Mouse (Mus musculus): ENCODE measurements around the gene Synj1.

DNA sequence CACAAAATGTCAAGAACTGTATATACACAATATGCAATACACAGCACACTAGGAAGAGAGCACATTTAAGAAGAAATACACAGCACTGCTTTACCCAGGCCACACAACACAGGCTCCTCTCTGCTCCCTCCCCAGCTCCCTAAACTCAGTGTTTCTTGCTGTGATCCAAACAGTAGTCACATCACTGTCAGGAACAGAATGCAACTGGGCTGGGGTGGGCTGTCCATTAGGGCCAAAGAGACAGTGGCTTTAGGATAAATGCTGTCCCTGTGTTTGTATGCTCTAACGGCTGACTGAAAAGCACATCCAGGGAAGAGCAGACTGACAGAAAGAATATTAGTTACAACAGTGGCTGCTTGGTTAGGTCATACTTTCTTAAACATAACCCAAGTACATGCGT, 18.8 kb upstream of the Synj1 start:
- TF ChIP-seq USF1 (IDR thresholded peaks at IDR 0.05; ENCODE audit: low read depth) (no peak), CTCF (IDR thresholded peaks at IDR 0.05; ENCODE audit: control insufficient read depth, insufficient read depth, insufficient read length) (no peak), CEBPB (IDR thresholded peaks at IDR 0.05; ENCODE audit: low read depth) (no peak), MAX (IDR thresholded peaks at IDR 0.05) (no peak), MYOD1 (IDR thresholded peaks at IDR 0.05; ENCODE audit: control insufficient read depth, insufficient read length, low read depth) (no peak)
